In genomic region chr4:150891308-150891707, GRCm38 (mm10) we compare ENCODE assay signal across 12 mouse cellular contexts.
"Had no signal": no experiment of that assay in that cellular context is flagged by ENCODE, and none has a peak within 500 bp of the region (broad histone marks: within the 10 kb centered on the region; RNA-seq: fewer than 3 reads in every experiment).

No protein-coding gene starts in this region.

- DNase-seq: kidney, adult 2 months; kidney, postnatal 25 days; layer of hippocampus, adult 9-11 months; layer of hippocampus, postnatal 36 days; liver; lung, adult 2 months; midbrain, embryonic 14.5 days; retina, postnatal 1 day; thymus, adult 18-20 months; thymus, postnatal 36 days had no signal

- ATAC-seq: intestine, postnatal 0 days; liver, embryonic 12.5 days had no signal
